Mouse (Mus musculus): ENCODE data around the gene C7. TPM values are rescaled to one million over a fixed set of nuclear protein-coding genes. Genes with fewer than 3 reads are reported as not detected.

Gene C7
- polyA plus RNA-seq (2015; fragmentation: Nextera tagmentation; extraction: Ambion mirVana) = 0.07 and 0.10 TPM in 2 replicates

- Histone ChIP-seq H3K4me1 (peaks cover 2% of the 10 kb centered on the region; the same call in 1 of the 2 replicates), H3K27ac (replicated peaks) (no peak within 1 kb of the TSS), H3K27me3 (replicated peaks) (no peaks in the 10 kb centered on the region), H3K9ac (no peak within 1 kb of the TSS), H3K4me3 (no peak within 1 kb of the TSS), H3K36me3 (no peaks in the 10 kb centered on the region), H3K9me3 (no peaks in the 10 kb centered on the region; the same call in 1 of the 2 replicates), H3K4me2 (no peak within 1 kb of the TSS)
- no peak for ATAC-seq (ENCODE audit: extremely low read depth, insufficient number of reproducible peaks, low FRiP score, low TSS enrichment)
Measured at GRCm38 (mm10) chr15:5063635-5064034, at the start of gene C7. C7 (minus strand) TSS chr15:5063740.

GRCm38 (mm10) chr15:5112651-5113050 lies 49.1 kb upstream of the C7 start:
- Histone ChIP-seq H3K4me3 (no peak overlapping the region), H3K4me2 (no peak overlapping the region), H3K36me3 (peaks cover 4% of the 10 kb centered on the region), H3K9me3 (no peaks in the 10 kb centered on the region), H3K27ac (replicated peaks) (no peak overlapping the region), H3K9ac (no peak overlapping the region), H3K27me3 (replicated peaks) (no peaks in the 10 kb centered on the region), H3K4me1 (peaks cover 18% of the 10 kb centered on the region)
- ATAC-seq (ENCODE audit: extremely low read depth, insufficient number of reproducible peaks, low FRiP score, low TSS enrichment) = no peak
- WGBS = 69% methylated on average over 3 of the region's 3 CpGs

GRCm38 (mm10) chr15:5108655-5109040 lies 45.1 kb upstream of the C7 start:
- peak overlapping the region; percentile 67; the same call in 1 of the 2 replicates for H3K9ac ChIP-seq
- H3K4me2 ChIP-seq = peak overlapping the region; percentile 59
- no peaks in the 10 kb centered on the region for H3K27me3 ChIP-seq (replicated peaks)
- peaks cover 8% of the 10 kb centered on the region for H3K36me3 ChIP-seq
- ATAC-seq (ENCODE audit: extremely low read depth, insufficient number of reproducible peaks, low FRiP score, low TSS enrichment) = no peak
- H3K27ac ChIP-seq (replicated peaks) = peak overlapping the region; percentile 45
- H3K4me1 ChIP-seq = no peaks in the 10 kb centered on the region; the same call in 1 of the 2 replicates
- WGBS = 73% methylated on average over 3 of the region's 3 CpGs
- H3K9me3 ChIP-seq = no peaks in the 10 kb centered on the region
- peak overlapping the region; percentile 51 for H3K4me3 ChIP-seq

- Histone ChIP-seq H3K27me3 (replicated peaks) (no peaks in the 10 kb centered on the region), H3K4me3 (peak within 1 kb of the TSS; percentile 51), H3K9ac (peak within 1 kb of the TSS; percentile 67), H3K4me2 (peak within 1 kb of the TSS; percentile 59), H3K4me1 (no peaks in the 10 kb centered on the region; the same call in 1 of the 2 replicates), H3K9me3 (no peaks in the 10 kb centered on the region), H3K36me3 (peaks cover 8% of the 10 kb centered on the region), H3K27ac (replicated peaks) (peak within 1 kb of the TSS; percentile 45)
- no peak for ATAC-seq (ENCODE audit: extremely low read depth, insufficient number of reproducible peaks, low FRiP score, low TSS enrichment)
- 41% methylated on average over 21 of the region's 21 CpGs for WGBS
Measured at GRCm38 (mm10) chr15:5107686-5108654, 44.4 kb upstream of the C7 start, which contains the start of gene Card6. Card6 (minus strand) TSS chr15:5108539.

GRCm38 (mm10) chr15:5106293-5106692 lies 42.8 kb upstream of the C7 start:
- no peak for ATAC-seq (ENCODE audit: extremely low read depth, insufficient number of reproducible peaks, low FRiP score, low TSS enrichment)
- Histone ChIP-seq H3K4me2 (no peak overlapping the region), H3K4me3 (no peak overlapping the region), H3K4me1 (no peaks in the 10 kb centered on the region; the same call in 1 of the 2 replicates), H3K27me3 (replicated peaks) (no peaks in the 10 kb centered on the region), H3K9me3 (no peaks in the 10 kb centered on the region), H3K36me3 (peaks cover 15% of the 10 kb centered on the region), H3K27ac (replicated peaks) (no peak overlapping the region), H3K9ac (no peak overlapping the region)
- 45% methylated on average over 2 of the region's 2 CpGs for WGBS

- no peak for ATAC-seq (ENCODE audit: extremely low read depth, insufficient number of reproducible peaks, low FRiP score, low TSS enrichment)
- 80% methylated on average over 6 of the region's 6 CpGs for WGBS
- peaks cover 18% of the 10 kb centered on the region for H3K36me3 ChIP-seq
- H3K4me2 ChIP-seq = no peak overlapping the region
- no peaks in the 10 kb centered on the region for H3K9me3 ChIP-seq
- no peak overlapping the region for H3K27ac ChIP-seq (replicated peaks)
- H3K27me3 ChIP-seq (replicated peaks) = no peaks in the 10 kb centered on the region
- no peak overlapping the region for H3K4me3 ChIP-seq
- H3K4me1 ChIP-seq = no peaks in the 10 kb centered on the region; the same call in 1 of the 2 replicates
- H3K9ac ChIP-seq = no peak overlapping the region
Measured at GRCm38 (mm10) chr15:5105891-5106290, 42.4 kb upstream of the C7 start.

GRCm38 (mm10) chr15:5102312-5102711 lies 38.8 kb upstream of the C7 start:
- peaks cover 42% of the 10 kb centered on the region for H3K36me3 ChIP-seq
- no peaks in the 10 kb centered on the region for H3K27me3 ChIP-seq (replicated peaks)
- H3K9ac ChIP-seq = no peak overlapping the region
- 86% methylated on average over 4 of the region's 4 CpGs for WGBS
- no peak overlapping the region for H3K27ac ChIP-seq (replicated peaks)
- no peaks in the 10 kb centered on the region for H3K4me1 ChIP-seq
- H3K4me2 ChIP-seq = no peak overlapping the region
- no peak for ATAC-seq (ENCODE audit: extremely low read depth, insufficient number of reproducible peaks, low FRiP score, low TSS enrichment)
- no peak overlapping the region for H3K4me3 ChIP-seq
- H3K9me3 ChIP-seq = no peaks in the 10 kb centered on the region

GRCm38 (mm10) chr15:5097376-5097775 lies 33.8 kb upstream of the C7 start:
- Histone ChIP-seq H3K27me3 (replicated peaks) (no peaks in the 10 kb centered on the region), H3K27ac (replicated peaks) (no peak overlapping the region), H3K4me3 (no peak overlapping the region), H3K4me2 (no peak overlapping the region), H3K9ac (no peak overlapping the region), H3K36me3 (peaks cover 34% of the 10 kb centered on the region), H3K4me1 (no peaks in the 10 kb centered on the region), H3K9me3 (no peaks in the 10 kb centered on the region)
- ATAC-seq (ENCODE audit: extremely low read depth, insufficient number of reproducible peaks, low FRiP score, low TSS enrichment) = no peak
- 85% methylated on average over 1 of the region's 1 CpGs for WGBS

- no peak overlapping the region for H3K4me3 ChIP-seq
- H3K36me3 ChIP-seq = peaks cover 24% of the 10 kb centered on the region
- 73% methylated on average over 11 of the region's 11 CpGs for WGBS
- ATAC-seq (ENCODE audit: extremely low read depth, insufficient number of reproducible peaks, low FRiP score, low TSS enrichment) = no peak
- no peak overlapping the region for H3K27ac ChIP-seq (replicated peaks)
- no peaks in the 10 kb centered on the region for H3K9me3 ChIP-seq
- H3K9ac ChIP-seq = no peak overlapping the region
- no peaks in the 10 kb centered on the region for H3K27me3 ChIP-seq (replicated peaks)
- no peaks in the 10 kb centered on the region for H3K4me1 ChIP-seq
- no peak overlapping the region for H3K4me2 ChIP-seq
Measured at GRCm38 (mm10) chr15:5095534-5096301, 32.2 kb upstream of the C7 start.

- no peak overlapping the region for H3K9ac ChIP-seq
- WGBS = 83% methylated on average over 10 of the region's 10 CpGs
- no peak overlapping the region for H3K4me2 ChIP-seq
- no peak for ATAC-seq (ENCODE audit: extremely low read depth, insufficient number of reproducible peaks, low FRiP score, low TSS enrichment)
- H3K27me3 ChIP-seq (replicated peaks) = no peaks in the 10 kb centered on the region
- H3K36me3 ChIP-seq = no peaks in the 10 kb centered on the region
- no peak overlapping the region for H3K4me3 ChIP-seq
- no peak overlapping the region for H3K27ac ChIP-seq (replicated peaks)
- H3K4me1 ChIP-seq = no peaks in the 10 kb centered on the region
- H3K9me3 ChIP-seq = no peaks in the 10 kb centered on the region
Measured at GRCm38 (mm10) chr15:5090131-5090530, 26.6 kb upstream of the C7 start.

- Histone ChIP-seq H3K4me1 (no peaks in the 10 kb centered on the region), H3K9me3 (no peaks in the 10 kb centered on the region), H3K9ac (no peak overlapping the region), H3K27me3 (replicated peaks) (no peaks in the 10 kb centered on the region), H3K36me3 (no peaks in the 10 kb centered on the region), H3K4me2 (no peak overlapping the region), H3K4me3 (no peak overlapping the region), H3K27ac (replicated peaks) (no peak overlapping the region)
- no peak for ATAC-seq (ENCODE audit: extremely low read depth, insufficient number of reproducible peaks, low FRiP score, low TSS enrichment)
- 67% methylated on average over 7 of the region's 7 CpGs for WGBS
Measured at GRCm38 (mm10) chr15:5088850-5089608, 25.5 kb upstream of the C7 start.

Data from heart, embryonic 13.5 days (tissue).